Mouse (Mus musculus) embryonic facial prominence, embryonic 14.5 days (tissue): ENCODE measurements around the gene Bahcc1. TPM values are rescaled to one million over a fixed set of nuclear protein-coding genes. Genes with fewer than 3 reads are reported as not detected.

ENCODE experiments used
- ATAC-seq: fragments of 200-750 bp; cut with Nextera tagmentation; 2 replicates; pipeline ENCODE4 v1.8.0; 2017; ENCODE audit warnings: low read depth, moderate number of reproducible peaks, moderate TSS enrichment
- DNase-seq: peaks from one replicate; pipeline ENCODE4 v3.0.0-alpha.2; 2015; ENCODE audit warnings: low spot score
- H3K27ac ChIP-seq: fragments of 300-500 bp; sonication (generic); replicated peaks from 2 replicates; pipeline ENCODE4 v1.5.1; 2014; ENCODE audit warnings: low read depth, mild to moderate bottlenecking, low read length, moderate library complexity
- H3K27me3 ChIP-seq: fragments of 300-500 bp; sonication (generic); replicated peaks from 2 replicates; pipeline ENCODE4 v1.6.1; 2014; ENCODE audit warnings: low read length; ENCODE audit not compliant: control insufficient read depth, insufficient read depth
- H3K36me3 ChIP-seq: fragments of 300-500 bp; sonication (generic); 2 replicates; pipeline ENCODE4 v1.6.1; 2014; ENCODE audit warnings: low read length, mixed read lengths; ENCODE audit not compliant: control insufficient read depth, insufficient read depth
- H3K4me1 ChIP-seq: fragments of 300-500 bp; sonication (generic); 2 replicates; pipeline ENCODE4 v1.6.1; 2014; ENCODE audit warnings: antibody characterized with exemption, low read length; ENCODE audit not compliant: control insufficient read depth, insufficient read depth
- H3K4me2 ChIP-seq: fragments of 300-500 bp; sonication (generic); 2 replicates; pipeline ENCODE4 v1.6.1; 2014; ENCODE audit warnings: low read depth, mild to moderate bottlenecking, low read length, moderate library complexity, mixed read lengths
- H3K4me3 ChIP-seq: fragments of 300-500 bp; sonication (generic); 2 replicates; pipeline ENCODE4 v1.5.1; 2014; ENCODE audit warnings: low read depth, mild to moderate bottlenecking, low read length
- H3K9ac ChIP-seq: fragments of 300-500 bp; sonication (generic); 2 replicates; pipeline ENCODE4 v1.6.1; 2014; ENCODE audit warnings: low read depth, mild to moderate bottlenecking, low read length, moderate library complexity, mixed read lengths
- H3K9me3 ChIP-seq: fragments of 300-500 bp; sonication (generic); 2 replicates; pipeline ENCODE4 v1.6.1; 2016; ENCODE audit warnings: low read length; ENCODE audit not compliant: control insufficient read depth
- WGBS: fragments of 180-500 bp; shearing (Covaris S2); extraction: QIAGEN DNeasy Blood & Tissue Kit; methylation state at CpG from one replicate; pipeline ENCODE4 v1.1.7; 2014; 5-methylcytosine and 5-hydroxymethylcytosine counted together
- polyA plus RNA-seq: library from polyadenylated mRNA; unstranded; fragments of >200 nt; fragmentation: Nextera tagmentation; extraction: Ambion mirVana; gene quantifications from 2 replicates; pipeline ENCODE4 v1.2.1, GENCODE M21; 2014

Gene Bahcc1
- polyA plus RNA-seq, 1 experiment from 2014 or later: 11.1 TPM

GRCm38 (mm10) chr11:120305535-120306365 is 73.0 kb downstream of the Bahcc1 start:
- H3K4me2 ChIP-seq: peak overlapping the region; percentile 91
- peak overlapping the region; percentile 52 for H3K4me3 ChIP-seq
- ATAC-seq (no peak; the same call in 1 of the 2 replicates), DNase-seq (no peak)
- H3K9me3 ChIP-seq: no peaks in the 10 kb centered on the region
- H3K9ac ChIP-seq: peak overlapping the region; percentile 66
- peak overlapping the region; percentile 90 for H3K27ac ChIP-seq
- WGBS: 22% methylated on average over 15 of the region's 15 CpGs
- no peaks in the 10 kb centered on the region for H3K36me3 ChIP-seq
- no peaks in the 10 kb centered on the region for H3K27me3 ChIP-seq
- peaks cover 30% of the 10 kb centered on the region for H3K4me1 ChIP-seq

GRCm38 (mm10) chr11:120306366-120307131 is 73.8 kb downstream of the Bahcc1 start:
- DNase-seq (no peak), ATAC-seq (no peak)
- WGBS: 46% methylated on average over 12 of the region's 12 CpGs
- no peaks in the 10 kb centered on the region for H3K9me3 ChIP-seq
- H3K27me3 ChIP-seq: no peaks in the 10 kb centered on the region
- no peaks in the 10 kb centered on the region for H3K36me3 ChIP-seq
- peaks cover 33% of the 10 kb centered on the region for H3K4me1 ChIP-seq
- H3K27ac ChIP-seq: no peak overlapping the region
- H3K9ac ChIP-seq: no peak overlapping the region
- H3K4me2 ChIP-seq: peak overlapping the region; percentile 91; the same call in 1 of the 2 replicates
- H3K4me3 ChIP-seq: no peak overlapping the region

- Histone ChIP-seq H3K4me2 (peak overlapping the region; percentile 10; the same call in 1 of the 2 replicates), H3K27ac (no peak overlapping the region), H3K9ac (no peak overlapping the region), H3K4me3 (no peak overlapping the region), H3K9me3 (no peaks in the 10 kb centered on the region), H3K36me3 (no peaks in the 10 kb centered on the region), H3K27me3 (no peaks in the 10 kb centered on the region), H3K4me1 (peaks cover 35% of the 10 kb centered on the region)
- no peak for ATAC-seq
- 9% methylated on average over 5 of the region's 5 CpGs for WGBS
- no peak for DNase-seq
Observed at GRCm38 (mm10) chr11:120307132-120307413, 74.3 kb downstream of the Bahcc1 start.

- WGBS: 4% methylated on average over 19 of the region's 19 CpGs
- Histone ChIP-seq H3K9me3 (no peaks in the 10 kb centered on the region), H3K27me3 (no peaks in the 10 kb centered on the region), H3K27ac (no peak overlapping the region), H3K36me3 (no peaks in the 10 kb centered on the region), H3K4me1 (peaks cover 35% of the 10 kb centered on the region), H3K4me3 (no peak overlapping the region), H3K4me2 (peak overlapping the region; percentile 10), H3K9ac (no peak overlapping the region)
- DNase-seq (peak; percentile 93), ATAC-seq (no peak; the same call in 1 of the 2 replicates)
Observed at GRCm38 (mm10) chr11:120307566-120308430, 75.1 kb downstream of the Bahcc1 start.

GRCm38 (mm10) chr11:120308441-120309320 is 75.9 kb downstream of the Bahcc1 start:
- Histone ChIP-seq H3K4me2 (no peak overlapping the region), H3K27me3 (no peaks in the 10 kb centered on the region)

GRCm38 (mm10) chr11:120310813-120311312 is 78.1 kb downstream of the Bahcc1 start:
- Histone ChIP-seq H3K9ac (peak overlapping the region; percentile 72), H3K27me3 (no peaks in the 10 kb centered on the region), H3K4me1 (peaks cover 27% of the 10 kb centered on the region), H3K4me3 (peak overlapping the region; percentile 40), H3K4me2 (peak overlapping the region; percentile 78), H3K9me3 (no peaks in the 10 kb centered on the region), H3K27ac (peak overlapping the region; percentile 82), H3K36me3 (no peaks in the 10 kb centered on the region)
- DNase-seq (peak; percentile 98), ATAC-seq (peak; percentile 94)
- WGBS: 0% methylated on average over 14 of the region's 45 CpGs

More at GRCm38 (mm10) chr11:120308441-120309320, 75.9 kb downstream of the Bahcc1 start:
- Histone ChIP-seq H3K36me3 (no peaks in the 10 kb centered on the region), H3K9me3 (no peaks in the 10 kb centered on the region), H3K9ac (no peak overlapping the region), H3K4me3 (no peak overlapping the region), H3K27ac (no peak overlapping the region), H3K4me1 (peaks cover 35% of the 10 kb centered on the region)
- whole genome bisulfite sequencing: 47% methylated on average over 15 of the region's 15 CpGs
- ATAC-seq (no peak), DNase-seq (no peak)

- peak overlapping the region; percentile 82 for H3K27ac ChIP-seq
- 42% methylated on average over 10 of the region's 10 CpGs for WGBS
- no peaks in the 10 kb centered on the region for H3K36me3 ChIP-seq
- no peaks in the 10 kb centered on the region for H3K9me3 ChIP-seq
- ATAC-seq (no peak), DNase-seq (peak; percentile 40)
- peaks cover 22% of the 10 kb centered on the region for H3K4me1 ChIP-seq
- peak overlapping the region; percentile 78 for H3K4me2 ChIP-seq
- H3K9ac ChIP-seq: peak overlapping the region; percentile 72
- H3K27me3 ChIP-seq: no peaks in the 10 kb centered on the region
- H3K4me3 ChIP-seq: peak overlapping the region; percentile 40
Observed at GRCm38 (mm10) chr11:120311561-120311960, 78.8 kb downstream of the Bahcc1 start.
